Mouse (Mus musculus) forebrain, embryonic 11.5 days (tissue): ENCODE results near the gene Rarres2. TPM values are rescaled to one million over a fixed set of nuclear protein-coding genes. Genes with fewer than 3 reads are reported as not detected.
A peak's percentile ranks its signal among the peaks of the same experiment; 100 is the strongest.

Experiments
- ATAC-seq: fragments of 200-750 bp; cut with Nextera tagmentation; replicated peaks from 2 replicates; pipeline ENCODE4 v1.8.0; 2017; ENCODE audit warnings: moderate TSS enrichment; ENCODE audit not compliant: low FRiP score
- DNase-seq: peaks from one replicate; pipeline ENCODE4 v3.0.0-alpha.2; 2017; ENCODE audit warnings: low spot score
- H3K27ac ChIP-seq: fragments of 300-500 bp; sonication (generic); 2 replicates; pipeline ENCODE4 v1.5.1; 2014; ENCODE audit warnings: low read depth, low read length
- H3K27me3 ChIP-seq: fragments of 300-500 bp; sonication (generic); 2 replicates; pipeline ENCODE4 v1.6.1; 2014; ENCODE audit warnings: mild to moderate bottlenecking, low read length, mixed read lengths; ENCODE audit not compliant: control insufficient read depth, insufficient read depth
- H3K36me3 ChIP-seq: fragments of 300-500 bp; sonication (generic); 2 replicates; pipeline ENCODE4 v1.6.1; 2014; ENCODE audit warnings: mild to moderate bottlenecking, low read length, moderate library complexity, mixed read lengths; ENCODE audit not compliant: control insufficient read depth, insufficient read depth
- H3K4me1 ChIP-seq: fragments of 300-500 bp; sonication (generic); replicated peaks from 2 replicates; pipeline ENCODE4 v1.6.1; 2014; ENCODE audit warnings: low read length, mixed read lengths; ENCODE audit not compliant: control insufficient read depth, insufficient read depth
- H3K4me2 ChIP-seq: fragments of 300-500 bp; sonication (generic); 2 replicates; pipeline ENCODE4 v1.6.1; 2014; ENCODE audit warnings: low read depth, mild to moderate bottlenecking, low read length, moderate library complexity, mixed read lengths; ENCODE audit not compliant: severe bottlenecking
- H3K4me3 ChIP-seq: fragments of 300-500 bp; sonication (generic); 2 replicates; pipeline ENCODE4 v1.5.1; 2014; ENCODE audit warnings: low read depth, low read length
- H3K9ac ChIP-seq: fragments of 300-500 bp; sonication (generic); 2 replicates; pipeline ENCODE4 v1.6.1; 2014; ENCODE audit warnings: low read length
- H3K9me3 ChIP-seq: fragments of 300-500 bp; sonication (generic); 2 replicates; pipeline ENCODE4 v1.6.1; 2016; ENCODE audit warnings: low read length, mixed read lengths; ENCODE audit not compliant: control insufficient read depth
- WGBS: fragments of 180-500 bp; shearing (Covaris S2); extraction: QIAGEN DNeasy Blood & Tissue Kit; methylation state at CpG from one replicate; pipeline ENCODE4 v1.1.7; 2014; 5-methylcytosine and 5-hydroxymethylcytosine counted together
- polyA plus RNA-seq: library from polyadenylated mRNA; unstranded; fragments of >200 nt; fragmentation: Nextera tagmentation; extraction: Ambion mirVana; gene quantifications from 2 replicates; pipeline ENCODE4 v1.2.1, GENCODE M21; 2014

Rarres2 gene
- polyA plus RNA-seq, 1 experiment from 2014 or later, result 0.60 TPM

DNA sequence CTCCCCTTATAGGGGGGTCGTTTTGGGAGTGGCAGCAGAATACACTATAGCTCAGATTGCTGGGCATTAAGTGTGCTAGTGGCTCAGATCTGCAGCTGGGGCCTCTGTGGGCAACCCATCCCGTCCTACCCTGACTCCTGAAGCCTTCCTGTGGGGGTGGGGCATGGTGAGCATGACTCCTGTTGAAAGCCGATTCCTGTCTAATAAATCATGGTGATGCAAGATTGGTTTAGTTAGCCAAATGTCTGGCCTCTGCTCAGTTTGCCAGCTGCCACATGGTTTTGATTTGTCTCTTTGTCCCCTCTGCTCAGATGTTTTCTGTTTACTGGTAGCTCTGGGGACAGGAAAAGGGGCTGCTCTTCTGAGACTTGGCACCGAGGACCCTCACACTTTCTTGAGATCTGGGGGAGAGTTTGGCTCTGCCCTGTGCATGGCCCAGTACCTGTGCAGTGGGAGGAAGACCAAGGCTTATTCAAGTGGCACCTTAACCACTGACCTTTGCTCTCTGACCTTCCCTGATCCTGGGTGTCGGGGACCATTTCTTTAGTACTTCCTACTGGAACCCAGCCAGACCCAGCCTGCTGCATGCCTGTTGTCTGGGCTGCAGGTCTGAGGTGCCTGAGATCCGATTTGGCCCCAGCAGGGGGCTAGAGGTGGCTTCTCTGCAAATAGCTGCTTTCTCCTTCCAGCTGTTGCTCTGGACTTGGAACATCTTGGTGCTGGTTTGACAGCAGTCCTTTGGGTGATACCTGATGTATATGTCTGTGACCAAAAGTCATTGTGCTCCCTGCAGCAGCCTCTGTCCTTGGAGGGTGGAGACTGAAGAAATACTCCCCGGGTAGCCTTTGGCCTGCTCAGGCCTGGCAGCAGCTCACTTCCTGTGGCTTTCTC lies 30.8 kb downstream of the Rarres2 start:
- no peak overlapping the region for H3K4me2 ChIP-seq
- no peaks in the 10 kb centered on the region for H3K36me3 ChIP-seq
- no peaks in the 10 kb centered on the region for H3K27me3 ChIP-seq
- WGBS, result 68% methylated on average over 7 of the region's 7 CpGs
- ATAC-seq, result no peak
- no peaks in the 10 kb centered on the region for H3K9me3 ChIP-seq
- DNase-seq, result no peak
- H3K4me3 ChIP-seq, result no peak overlapping the region
- peaks cover 6% of the 10 kb centered on the region; the same call in 1 of the 2 replicates for H3K4me1 ChIP-seq
- H3K27ac ChIP-seq, result no peak overlapping the region
- no peak overlapping the region for H3K9ac ChIP-seq

DNA sequence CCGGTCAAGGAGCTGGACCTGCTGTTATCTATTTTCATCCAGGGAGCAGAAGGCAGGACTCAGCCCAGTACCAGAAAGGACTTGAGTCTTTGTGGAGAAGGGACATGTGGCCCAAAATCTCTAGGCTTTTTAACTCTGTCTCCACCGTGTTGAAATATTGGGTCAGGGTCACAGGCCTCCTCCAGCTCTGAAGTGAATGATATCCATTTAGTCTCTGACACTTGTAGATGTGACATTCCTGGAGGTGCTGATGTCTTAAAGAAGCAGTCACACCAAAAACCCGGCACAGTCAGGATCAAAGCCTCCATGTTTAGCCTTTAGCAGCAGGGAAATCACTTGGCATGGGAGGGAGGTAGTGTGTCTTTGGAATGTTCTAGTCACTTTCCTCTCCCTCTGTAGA lies 31.9 kb downstream of the Rarres2 start:
- H3K9ac ChIP-seq, result no peak overlapping the region
- ATAC-seq (no peak), DNase-seq (no peak)
- no peak overlapping the region for H3K27ac ChIP-seq
- no peaks in the 10 kb centered on the region for H3K36me3 ChIP-seq
- H3K4me3 ChIP-seq, result no peak overlapping the region
- WGBS, result 85% methylated on average over 3 of the region's 3 CpGs
- no peak overlapping the region for H3K4me2 ChIP-seq
- no peaks in the 10 kb centered on the region for H3K27me3 ChIP-seq
- peaks cover 6% of the 10 kb centered on the region; the same call in 1 of the 2 replicates for H3K4me1 ChIP-seq
- H3K9me3 ChIP-seq, result no peaks in the 10 kb centered on the region

DNA sequence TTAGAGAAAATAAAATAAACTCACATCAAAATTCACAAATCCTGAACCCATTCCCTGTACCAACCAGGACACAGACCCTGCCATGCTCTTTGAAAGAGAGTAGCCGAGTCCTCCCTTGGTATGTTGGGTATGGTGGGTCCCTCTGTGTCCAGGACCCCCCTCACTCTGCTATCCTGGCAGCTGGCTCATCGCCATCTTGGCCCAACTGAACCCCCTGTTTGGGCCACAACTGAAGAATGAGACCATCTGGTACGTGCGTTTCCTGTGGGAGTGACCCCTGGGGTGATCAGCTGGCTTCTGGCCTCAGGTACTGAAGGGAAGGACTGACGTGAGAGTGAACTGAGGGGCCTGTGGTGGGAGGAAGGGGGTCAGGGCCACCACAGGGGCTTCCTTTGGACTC lies 32.7 kb downstream of the Rarres2 start:
- ATAC-seq (no peak), DNase-seq (no peak)
- Histone ChIP-seq H3K4me2 (no peak overlapping the region), H3K27ac (no peak overlapping the region), H3K27me3 (no peaks in the 10 kb centered on the region), H3K9ac (no peak overlapping the region), H3K9me3 (no peaks in the 10 kb centered on the region), H3K36me3 (no peaks in the 10 kb centered on the region), H3K4me3 (no peak overlapping the region), H3K4me1 (peaks cover 6% of the 10 kb centered on the region; the same call in 1 of the 2 replicates)
- WGBS, result 75% methylated on average over 5 of the region's 5 CpGs

DNA sequence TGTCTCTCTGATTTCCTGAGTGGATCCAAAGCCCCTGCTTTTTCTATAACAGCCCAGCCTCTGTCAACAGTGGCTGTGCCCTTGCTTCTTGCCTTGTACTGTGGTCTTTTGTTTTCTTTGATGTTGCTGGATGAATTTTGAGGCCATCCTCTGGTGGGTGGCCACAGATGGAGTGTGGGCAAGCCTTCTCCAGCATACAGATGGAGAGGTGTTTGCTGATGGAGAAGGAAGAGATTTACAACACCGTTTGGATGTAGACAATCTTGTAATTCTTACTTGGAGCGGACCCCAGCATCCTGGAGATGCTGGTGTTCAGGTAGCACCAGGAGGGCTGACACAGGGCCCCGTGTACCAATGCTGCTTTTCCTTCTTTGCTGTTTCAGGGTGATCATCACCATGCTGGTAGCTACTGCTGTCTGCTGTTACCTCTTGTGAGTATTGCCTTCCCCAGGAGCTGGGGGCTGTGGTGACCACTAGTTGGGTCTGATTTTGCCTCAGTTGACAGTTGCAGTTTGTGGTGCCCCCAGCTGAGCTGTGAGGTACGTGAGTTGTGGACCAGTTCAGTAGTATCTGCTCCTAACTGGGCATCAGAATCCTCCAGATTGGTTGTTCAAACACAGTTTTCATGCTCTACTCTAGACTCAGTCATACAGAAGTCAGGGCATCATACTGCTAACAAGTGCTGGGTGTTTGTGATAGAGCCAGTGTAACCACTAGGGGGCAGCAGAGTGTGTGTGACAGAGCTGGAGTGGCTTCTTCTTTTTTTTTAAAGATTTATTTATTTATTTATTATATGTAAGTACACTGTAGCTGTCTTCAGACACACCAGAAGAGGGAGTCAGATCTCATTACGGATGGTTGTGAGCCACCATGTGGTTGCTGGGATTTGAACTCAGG lies 33.5 kb downstream of the Rarres2 start:
- H3K4me1 ChIP-seq, result peaks cover 6% of the 10 kb centered on the region; the same call in 1 of the 2 replicates
- no peak overlapping the region for H3K27ac ChIP-seq
- H3K27me3 ChIP-seq, result no peaks in the 10 kb centered on the region
- no peak overlapping the region for H3K4me3 ChIP-seq
- peak; percentile 81 for DNase-seq
- no peaks in the 10 kb centered on the region for H3K36me3 ChIP-seq
- peak overlapping the region; percentile 20; the same call in 1 of the 2 replicates for H3K9ac ChIP-seq
- ATAC-seq, result no peak
- H3K9me3 ChIP-seq, result no peaks in the 10 kb centered on the region
- H3K4me2 ChIP-seq, result no peak overlapping the region
- 72% methylated on average over 4 of the region's 5 CpGs for WGBS

DNA sequence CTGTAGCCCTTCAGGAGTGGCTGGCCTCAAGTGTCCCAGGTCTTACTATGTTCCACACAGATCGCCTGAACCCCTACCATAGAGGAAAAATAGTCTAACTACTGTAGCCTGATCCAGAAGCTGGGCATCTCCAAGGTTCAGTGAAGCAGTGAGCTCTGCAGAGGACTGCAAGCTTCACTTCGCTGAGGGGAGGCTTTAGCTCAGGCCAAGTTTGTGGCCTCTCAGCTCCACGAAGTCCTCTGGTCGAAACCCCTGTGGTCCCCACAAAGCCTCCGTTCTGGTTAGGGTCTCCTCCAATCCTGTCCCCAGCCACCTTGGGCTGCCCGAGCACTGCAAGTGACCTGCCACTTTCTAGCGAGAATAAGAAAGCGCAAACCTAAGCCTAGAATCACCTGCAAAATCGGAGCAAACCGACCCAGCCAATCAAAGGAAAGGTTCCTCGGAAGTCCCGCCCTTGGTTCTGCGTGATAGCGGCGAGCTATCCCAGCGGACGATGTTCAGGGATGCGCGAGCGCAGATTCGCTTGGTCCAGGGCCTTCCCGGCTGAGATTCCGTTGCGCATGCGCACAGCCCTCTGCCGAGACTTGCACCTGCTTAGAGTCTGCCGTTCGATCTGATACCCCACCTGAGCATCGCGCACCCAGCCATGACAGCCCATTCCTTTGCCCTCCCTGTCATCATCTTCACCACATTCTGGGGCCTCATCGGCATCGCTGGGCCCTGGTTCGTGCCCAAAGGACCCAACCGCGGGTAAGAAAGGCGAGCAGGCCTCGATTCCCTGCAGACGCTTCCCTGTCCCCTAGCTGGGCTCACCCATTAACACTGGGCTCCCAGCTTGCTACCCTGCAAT lies 35.3 kb downstream of the Rarres2 start, which contains the start of gene Atp6v0e2:
Gene Atp6v0e2 (plus strand): TSS at position 511 of the 850 bp plus-strand sequence.
- peak; percentile 95 for DNase-seq
- peaks cover 6% of the 10 kb centered on the region; the same call in 1 of the 2 replicates for H3K4me1 ChIP-seq
- H3K9me3 ChIP-seq, result no peaks in the 10 kb centered on the region
- no peaks in the 10 kb centered on the region for H3K27me3 ChIP-seq
- H3K27ac ChIP-seq, result no peak within 1 kb of the TSS
- H3K4me3 ChIP-seq, result peak within 1 kb of the TSS; percentile 57
- WGBS, result 2% methylated on average over 38 of the region's 38 CpGs
- ATAC-seq, result peak; percentile 94
- peak within 1 kb of the TSS; percentile 83 for H3K9ac ChIP-seq
- H3K36me3 ChIP-seq, result no peaks in the 10 kb centered on the region
- peak within 1 kb of the TSS; percentile 87 for H3K4me2 ChIP-seq

DNA sequence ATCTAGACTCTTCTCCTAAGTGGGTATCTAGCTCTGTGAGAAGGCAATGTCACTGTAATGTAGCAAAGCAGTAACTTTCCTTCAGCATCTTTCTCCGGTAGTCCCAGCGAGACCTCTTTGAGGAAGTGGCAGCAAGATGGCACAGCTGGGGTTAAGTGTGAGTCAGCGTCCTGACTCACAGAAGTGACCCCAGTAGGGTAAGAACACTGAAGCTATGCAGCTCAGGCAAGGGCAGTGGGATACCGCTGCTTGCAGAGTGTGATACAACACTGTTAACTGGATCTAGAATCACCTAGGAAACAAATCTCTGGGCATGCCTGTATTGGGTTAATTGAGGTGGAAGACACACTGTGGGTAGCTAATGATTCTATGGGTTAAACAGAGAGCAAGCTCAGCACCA lies 36.5 kb downstream of the Rarres2 start:
- no peak overlapping the region for H3K4me2 ChIP-seq
- DNase-seq (no peak), ATAC-seq (no peak)
- no peaks in the 10 kb centered on the region for H3K9me3 ChIP-seq
- H3K4me3 ChIP-seq, result no peak overlapping the region
- peaks cover 6% of the 10 kb centered on the region; the same call in 1 of the 2 replicates for H3K4me1 ChIP-seq
- no peak overlapping the region for H3K27ac ChIP-seq
- no peaks in the 10 kb centered on the region for H3K36me3 ChIP-seq
- no peaks in the 10 kb centered on the region for H3K27me3 ChIP-seq
- H3K9ac ChIP-seq, result no peak overlapping the region
- WGBS, result 75% methylated on average over 4 of the region's 4 CpGs

DNA sequence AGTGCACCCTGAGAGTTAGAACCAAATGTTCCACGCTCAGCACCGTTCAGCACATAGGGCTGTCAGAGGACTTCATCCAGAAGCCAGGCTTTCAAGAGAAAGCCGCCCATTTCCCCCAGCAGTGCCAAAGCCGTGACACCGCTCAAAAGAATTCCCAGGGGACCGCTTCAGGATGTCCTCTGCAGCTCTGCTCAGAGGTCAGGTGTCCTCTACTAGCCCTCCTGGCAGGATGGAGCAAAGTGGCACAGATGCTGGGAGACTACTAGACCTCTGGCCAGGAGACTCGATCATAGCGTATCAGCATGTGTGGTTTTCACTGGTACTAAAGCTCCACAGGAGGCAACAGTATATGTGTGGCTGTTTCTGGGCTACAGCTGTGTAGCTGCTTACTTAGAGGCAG lies 37.7 kb downstream of the Rarres2 start:
- ATAC-seq (no peak), DNase-seq (no peak)
- H3K9ac ChIP-seq, result no peak overlapping the region
- H3K27ac ChIP-seq, result no peak overlapping the region
- no peaks in the 10 kb centered on the region for H3K36me3 ChIP-seq
- no peak overlapping the region for H3K4me3 ChIP-seq
- H3K27me3 ChIP-seq, result no peaks in the 10 kb centered on the region
- WGBS, result 86% methylated on average over 8 of the region's 8 CpGs
- H3K4me1 ChIP-seq, result peaks cover 6% of the 10 kb centered on the region; the same call in 1 of the 2 replicates
- no peaks in the 10 kb centered on the region for H3K9me3 ChIP-seq
- no peak overlapping the region for H3K4me2 ChIP-seq

DNA sequence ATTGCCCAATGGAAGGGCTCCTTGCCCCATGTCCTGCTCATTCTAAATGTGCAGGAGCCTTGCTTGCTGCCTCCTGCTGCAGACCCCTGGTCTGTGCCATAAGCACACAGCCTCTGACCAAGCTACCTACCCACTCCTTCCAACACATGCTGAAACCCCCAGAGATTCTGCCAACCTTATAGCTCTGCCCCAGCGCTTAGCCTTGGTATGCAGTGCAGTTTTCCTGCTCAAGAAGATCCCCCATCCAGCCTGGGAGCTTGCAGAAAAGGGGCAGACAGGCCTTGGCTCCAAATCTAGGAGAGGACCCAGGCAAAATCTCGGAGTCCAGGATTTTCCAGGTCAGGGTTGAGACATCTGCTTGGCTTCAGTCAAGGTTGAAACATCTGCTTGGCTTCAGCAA lies 39.1 kb downstream of the Rarres2 start:
- H3K9me3 ChIP-seq, result no peaks in the 10 kb centered on the region
- H3K4me2 ChIP-seq, result no peak overlapping the region
- no peak overlapping the region for H3K9ac ChIP-seq
- peaks cover 2% of the 10 kb centered on the region; the same call in 1 of the 2 replicates for H3K4me1 ChIP-seq
- no peak for ATAC-seq
- H3K4me3 ChIP-seq, result no peak overlapping the region
- no peak for DNase-seq
- WGBS, result 82% methylated on average over 2 of the region's 2 CpGs
- no peaks in the 10 kb centered on the region for H3K36me3 ChIP-seq
- H3K27me3 ChIP-seq, result no peaks in the 10 kb centered on the region
- H3K27ac ChIP-seq, result no peak overlapping the region
